Mouse (Mus musculus) embryonic fibroblast, embryonic 13.5 days (primary cell): ENCODE results near the gene Pqbp1.

Experiments
- CTCF ChIP-seq: IDR thresholded peaks from 2 replicates; pipeline ENCODE4 v1.5.1; 2011; ENCODE audit warnings: mild to moderate bottlenecking, control low read depth, low read length, moderate library complexity, borderline replicate concordance; ENCODE audit not compliant: insufficient read depth
- POLR2A ChIP-seq: IDR thresholded peaks from 2 replicates; pipeline ENCODE4 v1.6.1; 2011; ENCODE audit warnings: low read depth, mild to moderate bottlenecking, control low read depth, low read length, moderate library complexity

DNA sequence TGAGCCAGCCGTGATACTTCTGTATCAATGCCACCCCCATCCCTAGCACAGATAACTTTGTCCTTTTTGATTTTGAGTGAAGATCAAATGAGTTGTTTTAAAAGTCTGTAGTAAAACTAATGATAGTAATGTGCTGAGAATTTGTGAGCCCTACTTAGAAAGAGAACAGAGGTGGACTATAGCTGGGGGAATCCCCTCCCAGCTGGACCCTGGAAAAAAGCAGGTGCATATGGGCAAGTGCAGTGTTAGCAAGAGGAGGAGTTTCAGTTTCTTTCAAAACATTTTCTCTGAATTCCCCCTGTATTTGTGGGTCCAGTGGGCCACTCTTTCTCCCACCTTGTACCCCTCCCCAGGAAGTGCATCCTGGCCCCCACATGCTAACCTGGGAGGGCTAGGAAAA lies 35.9 kb downstream of the Pqbp1 start:
- TF ChIP-seq CTCF (no peak), POLR2A (no peak)
